Mouse (Mus musculus) small intestine, adult 2 months (tissue): Measurements from ENCODE around the gene Siah1b.

Experiments used
- CTCF ChIP-seq: fragments of 200-500 bp; IDR thresholded peaks from 2 replicates; pipeline ENCODE4 v1.5.1; 2012; ENCODE audit warnings: low read depth, mild to moderate bottlenecking, control low read depth, inconsistent platforms, low read length, moderate library complexity, mixed read lengths; ENCODE audit not compliant: insufficient replicate concordance, insufficient read length; ENCODE audit errors: extremely low read depth
- POLR2A ChIP-seq: fragments of 200-500 bp; IDR thresholded peaks from 2 replicates; pipeline ENCODE4 v1.6.1; 2012; ENCODE audit warnings: low read depth, mild to moderate bottlenecking, control low read depth, inconsistent platforms, low read length, moderate library complexity

DNA sequence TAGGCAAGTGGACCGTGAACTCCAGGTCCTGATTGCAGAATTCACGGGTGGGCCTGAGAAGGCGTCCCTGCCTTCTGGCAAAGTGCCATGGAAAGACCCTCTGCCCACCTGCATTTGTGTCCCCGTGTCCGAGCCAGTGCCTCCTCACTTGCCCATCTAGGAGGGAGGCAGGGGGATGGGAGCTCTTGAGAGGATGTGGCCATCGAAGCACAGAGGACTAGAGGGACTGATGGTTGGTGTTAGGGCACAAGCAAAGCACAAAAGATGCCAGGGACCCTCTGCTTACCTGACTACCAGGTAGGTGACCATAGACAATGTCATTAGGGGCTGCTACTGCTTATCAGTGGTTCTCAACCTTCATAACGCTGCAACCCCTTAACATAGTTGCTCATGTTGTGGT, 25.9 kb upstream of the Siah1b start:
- no peak for TF ChIP-seq POLR2A
- no peak for TF ChIP-seq CTCF
